Mouse (Mus musculus) heart, embryonic 10.5 days (tissue): Measurements from ENCODE around the gene Tnik. TPM values are rescaled to one million over a fixed set of nuclear protein-coding genes. Genes with fewer than 3 reads are reported as not detected.

ENCODE experiments used
- DNase-seq: peaks from one replicate; pipeline ENCODE4 v3.0.0-alpha.2; 2017; ENCODE audit warnings: low spot score
- H3K27ac ChIP-seq: fragments of 300-500 bp; sonication (generic); 2 replicates; pipeline ENCODE4 v1.5.1; 2016; ENCODE audit warnings: mild to moderate bottlenecking
- H3K27me3 ChIP-seq: fragments of 300-500 bp; sonication (generic); 2 replicates; pipeline ENCODE4 v1.6.1; 2016; ENCODE audit warnings: mild to moderate bottlenecking; ENCODE audit not compliant: poor library complexity, insufficient read depth, severe bottlenecking
- H3K36me3 ChIP-seq: fragments of 300-500 bp; sonication (generic); 2 replicates; pipeline ENCODE4 v1.6.1; 2016; ENCODE audit warnings: mild to moderate bottlenecking, moderate library complexity
- H3K4me1 ChIP-seq: fragments of 300-500 bp; sonication (generic); 2 replicates; pipeline ENCODE4 v1.6.1; 2016; ENCODE audit warnings: mild to moderate bottlenecking
- H3K4me3 ChIP-seq: fragments of 300-500 bp; sonication (generic); 2 replicates; pipeline ENCODE4 v1.5.1; 2016; ENCODE audit warnings: mild to moderate bottlenecking, moderate library complexity
- H3K9me3 ChIP-seq: fragments of 300-500 bp; sonication (generic); 2 replicates; pipeline ENCODE4 v1.6.1; 2016; ENCODE audit warnings: mild to moderate bottlenecking, moderate library complexity
- WGBS: fragments of 180-500 bp; shearing (Covaris S2); methylation state at CpG from one replicate; pipeline ENCODE4 v1.1.7; 2016; 5-methylcytosine and 5-hydroxymethylcytosine counted together
- polyA plus RNA-seq: library from polyadenylated mRNA; unstranded; fragments of >200 nt; fragmentation: Nextera tagmentation; extraction: Ambion mirVana; gene quantifications from 2 replicates; pipeline ENCODE4 v1.2.1, GENCODE M21; 2016

Tnik gene
- polyA plus RNA-seq, 1 experiment from 2014 or later = 5.9 TPM

DNA sequence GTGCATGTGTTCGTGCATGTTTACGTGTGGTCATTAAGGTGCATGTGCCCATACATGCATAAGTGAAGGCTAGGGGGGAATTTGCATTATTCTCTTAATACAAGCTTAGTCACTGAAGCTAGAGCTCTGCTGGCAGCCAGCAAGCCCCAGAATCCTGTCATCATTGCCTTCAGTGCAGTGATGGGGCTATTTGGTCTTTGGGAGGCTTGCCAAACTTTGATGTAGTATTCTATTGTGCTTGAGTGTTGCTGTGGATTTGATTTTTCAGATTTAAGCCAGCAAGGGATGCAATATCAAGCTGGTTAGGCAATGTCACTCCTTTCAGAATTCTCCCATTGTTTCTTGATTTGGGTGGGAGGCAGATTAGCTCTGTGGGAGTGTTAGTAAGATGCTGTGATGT lies 336.5 kb downstream of the Tnik start:
- H3K4me1 ChIP-seq = no peaks in the 10 kb centered on the region
- WGBS = 92% methylated on average over 2 of the region's 2 CpGs
- H3K9me3 ChIP-seq = no peaks in the 10 kb centered on the region
- no peak for DNase-seq
- no peaks in the 10 kb centered on the region for H3K27me3 ChIP-seq
- no peak overlapping the region for H3K4me3 ChIP-seq
- peaks cover 6% of the 10 kb centered on the region; the same call in 1 of the 2 replicates for H3K36me3 ChIP-seq
- H3K27ac ChIP-seq = no peak overlapping the region

DNA sequence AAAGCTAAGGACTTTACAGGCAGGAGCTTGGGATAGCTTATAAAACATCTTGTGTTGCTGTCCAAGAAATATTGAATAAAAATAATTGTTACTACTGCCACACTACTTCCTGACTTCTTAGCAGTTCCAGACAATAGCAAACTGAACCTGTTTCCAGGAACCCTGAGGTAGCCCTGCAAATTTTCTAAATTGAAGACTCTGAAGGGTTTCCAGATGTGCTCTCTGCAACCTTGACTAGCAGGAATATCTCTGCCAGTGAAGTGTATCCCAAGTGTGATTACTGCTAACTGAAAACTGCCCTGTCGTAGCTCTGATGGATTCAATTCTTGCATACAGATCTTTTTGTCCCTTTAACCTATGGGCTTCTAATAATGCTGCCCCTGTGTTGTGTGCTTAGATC lies 343.7 kb downstream of the Tnik start:
- H3K9me3 ChIP-seq = no peaks in the 10 kb centered on the region
- no peaks in the 10 kb centered on the region for H3K4me1 ChIP-seq
- H3K27ac ChIP-seq = no peak overlapping the region
- H3K27me3 ChIP-seq = no peaks in the 10 kb centered on the region
- WGBS = 58% methylated on average over 1 of the region's 1 CpGs
- no peak for DNase-seq
- H3K4me3 ChIP-seq = no peak overlapping the region
- H3K36me3 ChIP-seq = no peaks in the 10 kb centered on the region

- 84% methylated on average over 5 of the region's 5 CpGs for WGBS
- Histone ChIP-seq H3K4me1 (no peaks in the 10 kb centered on the region), H3K36me3 (no peaks in the 10 kb centered on the region)
These were observed 349.3 kb downstream of the Tnik start for GRCm38 (mm10) chr3:28612330-28612729.

DNA sequence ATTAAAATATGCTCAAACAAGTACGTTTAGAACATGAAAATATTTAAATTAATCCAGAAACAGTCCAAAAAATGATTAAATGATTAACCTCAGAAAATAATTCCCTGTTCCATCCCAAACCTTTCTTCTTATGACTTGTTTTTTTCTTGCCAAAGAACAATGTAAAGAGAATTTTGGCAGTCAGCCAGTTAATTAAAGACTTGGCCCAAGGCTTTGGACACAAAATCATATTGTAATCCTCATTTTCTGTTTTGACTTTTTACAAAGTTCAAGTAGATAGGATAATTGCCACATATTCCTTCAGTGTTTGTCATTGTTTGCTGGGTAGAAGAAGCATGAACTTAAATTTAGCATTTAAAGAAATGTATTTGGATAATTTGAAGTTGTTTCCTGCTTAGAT lies 353.4 kb downstream of the Tnik start:
- 77% methylated on average over 1 of the region's 1 CpGs for WGBS
- Histone ChIP-seq H3K4me1 (no peaks in the 10 kb centered on the region), H3K27me3 (no peaks in the 10 kb centered on the region), H3K36me3 (no peaks in the 10 kb centered on the region), H3K27ac (no peak overlapping the region), H3K9me3 (no peaks in the 10 kb centered on the region), H3K4me3 (no peak overlapping the region)
- no peak for DNase-seq

More at GRCm38 (mm10) chr3:28612330-28612729, 349.3 kb downstream of the Tnik start:
- Histone ChIP-seq H3K9me3 (no peaks in the 10 kb centered on the region), H3K27ac (no peak overlapping the region), H3K4me3 (no peak overlapping the region), H3K27me3 (no peaks in the 10 kb centered on the region)
- no peak for DNase-seq

DNA sequence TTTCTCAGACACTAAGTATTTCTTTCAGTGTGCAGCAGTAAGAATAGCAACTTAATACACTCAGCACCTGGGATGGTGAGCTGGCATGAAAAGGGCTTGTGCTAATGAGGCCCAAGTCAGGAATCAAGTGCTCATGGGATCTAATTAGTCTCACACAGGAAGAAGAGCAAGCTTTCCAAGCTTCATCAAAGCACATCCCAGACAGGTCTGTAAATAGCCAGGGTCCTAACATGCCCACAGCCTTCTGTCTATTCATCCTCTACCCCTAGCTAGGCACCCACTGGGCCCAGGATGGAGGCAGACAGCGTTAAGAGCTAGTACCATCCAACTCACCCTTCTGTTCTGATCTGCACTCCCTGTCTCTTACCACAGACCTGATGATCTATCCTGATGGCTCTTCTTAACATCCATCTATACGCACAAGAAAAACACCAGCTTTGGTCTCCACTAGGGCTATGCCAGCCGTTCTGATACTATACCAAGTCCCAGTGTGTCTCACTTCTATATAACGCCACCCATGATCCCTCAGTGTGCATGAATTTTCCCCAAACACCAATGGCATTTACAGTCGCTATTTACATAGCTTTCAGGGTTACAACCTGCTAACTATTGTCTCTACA lies 354.1 kb downstream of the Tnik start:
- no peak for DNase-seq
- no peak overlapping the region for H3K27ac ChIP-seq
- no peaks in the 10 kb centered on the region for H3K27me3 ChIP-seq
- 82% methylated on average over 5 of the region's 5 CpGs for WGBS
- no peak overlapping the region for H3K4me3 ChIP-seq
- no peaks in the 10 kb centered on the region for H3K4me1 ChIP-seq
- no peaks in the 10 kb centered on the region for H3K36me3 ChIP-seq
- H3K9me3 ChIP-seq = no peaks in the 10 kb centered on the region

DNA sequence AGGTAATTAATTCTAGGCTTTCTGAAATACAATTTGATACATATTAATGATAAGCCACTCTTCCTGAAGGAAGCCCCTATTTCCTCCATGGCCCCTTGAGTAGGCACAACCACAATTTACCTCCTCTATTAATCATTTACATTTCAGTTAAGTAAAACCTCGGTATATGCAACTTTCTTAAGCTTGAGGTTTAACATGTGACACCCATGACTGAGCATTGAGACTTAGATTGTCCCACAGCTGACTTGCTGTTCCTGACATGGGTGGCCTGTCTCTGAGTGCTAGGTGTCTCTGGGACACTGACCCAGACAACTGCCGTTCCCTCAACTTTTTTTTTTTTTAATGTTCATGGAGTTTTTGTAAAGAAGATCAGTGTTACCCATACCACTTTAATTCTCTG lies 358.8 kb downstream of the Tnik start:
- H3K36me3 ChIP-seq = no peaks in the 10 kb centered on the region
- H3K27me3 ChIP-seq = no peaks in the 10 kb centered on the region
- H3K9me3 ChIP-seq = no peaks in the 10 kb centered on the region
- H3K27ac ChIP-seq = no peak overlapping the region
- 84% methylated on average over 2 of the region's 2 CpGs for WGBS
- H3K4me3 ChIP-seq = no peak overlapping the region
- no peak for DNase-seq
- no peaks in the 10 kb centered on the region for H3K4me1 ChIP-seq

- DNase-seq = no peak
- no peaks in the 10 kb centered on the region for H3K9me3 ChIP-seq
- no peaks in the 10 kb centered on the region for H3K36me3 ChIP-seq
- H3K27ac ChIP-seq = no peak overlapping the region
- no peak overlapping the region for H3K4me3 ChIP-seq
- no peaks in the 10 kb centered on the region for H3K27me3 ChIP-seq
- WGBS = 88% methylated on average over 6 of the region's 6 CpGs
- H3K4me1 ChIP-seq = no peaks in the 10 kb centered on the region
These were observed 363.8 kb downstream of the Tnik start for GRCm38 (mm10) chr3:28626816-28627215.

- Histone ChIP-seq H3K27ac (no peak overlapping the region), H3K4me1 (no peaks in the 10 kb centered on the region; the same call in 1 of the 2 replicates), H3K36me3 (no peaks in the 10 kb centered on the region), H3K9me3 (no peaks in the 10 kb centered on the region), H3K27me3 (no peaks in the 10 kb centered on the region), H3K4me3 (no peak overlapping the region)
- 52% methylated on average over 4 of the region's 4 CpGs for WGBS
- DNase-seq = no peak
These were observed 373.8 kb downstream of the Tnik start for GRCm38 (mm10) chr3:28636778-28637177.

DNA sequence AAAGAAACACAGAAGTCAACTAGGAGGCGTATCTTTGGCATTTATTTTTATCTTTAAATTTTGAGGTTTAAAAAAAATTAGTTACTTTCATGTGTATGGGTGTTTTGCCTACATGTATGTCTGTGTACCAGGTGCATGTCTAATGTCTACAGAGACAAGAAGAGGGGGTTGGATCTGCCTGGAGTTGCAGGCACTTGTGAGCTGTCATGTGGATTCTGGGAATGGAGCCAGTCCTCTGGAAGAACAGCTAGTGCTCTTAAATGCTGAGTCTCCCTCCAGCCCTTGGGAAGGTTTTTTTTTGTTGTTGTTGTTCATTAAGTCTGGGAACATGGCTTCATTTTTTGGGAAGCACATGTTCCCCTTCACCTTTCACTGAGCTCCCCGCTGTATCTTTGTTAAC lies 375.9 kb downstream of the Tnik start:
- Histone ChIP-seq H3K4me3 (no peak overlapping the region), H3K9me3 (no peaks in the 10 kb centered on the region), H3K36me3 (no peaks in the 10 kb centered on the region), H3K4me1 (no peaks in the 10 kb centered on the region; the same call in 1 of the 2 replicates), H3K27ac (no peak overlapping the region), H3K27me3 (no peaks in the 10 kb centered on the region)
- DNase-seq = no peak
- 84% methylated on average over 2 of the region's 2 CpGs for whole genome bisulfite sequencing

DNA sequence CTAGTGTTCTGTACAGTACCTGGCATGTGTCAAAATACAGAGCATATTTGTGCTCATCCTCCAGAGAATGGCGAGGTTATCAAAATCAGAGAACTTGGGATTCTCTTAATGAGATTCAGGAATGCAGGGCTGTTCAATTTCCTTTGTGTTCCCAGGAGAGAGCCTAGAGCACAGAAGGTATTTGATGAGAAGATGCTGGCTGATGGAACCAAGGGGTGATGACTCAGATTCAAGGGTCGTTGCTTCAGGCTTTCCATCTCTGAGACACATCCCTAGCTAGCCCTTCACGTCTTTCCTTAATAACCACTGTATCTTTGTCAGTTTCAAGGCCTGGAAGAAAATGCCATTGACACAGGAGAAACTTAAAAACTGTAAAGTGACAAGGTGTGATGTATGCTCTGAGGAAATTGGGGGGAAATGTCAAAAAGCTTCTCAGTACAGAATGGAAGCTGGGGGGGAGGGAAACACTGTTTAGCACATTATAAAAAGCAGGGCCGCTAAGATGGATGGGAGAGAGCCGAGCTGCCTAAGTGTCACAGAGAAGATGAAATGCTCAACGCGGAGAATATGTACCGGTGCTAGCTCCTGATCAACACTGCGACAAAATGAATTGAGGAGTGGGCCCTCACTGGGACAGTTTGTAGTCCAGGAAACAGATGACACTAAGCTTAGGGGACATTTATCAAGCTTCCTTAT lies 380.4 kb downstream of the Tnik start:
- no peaks in the 10 kb centered on the region for H3K9me3 ChIP-seq
- 80% methylated on average over 9 of the region's 9 CpGs for WGBS
- H3K27me3 ChIP-seq = no peaks in the 10 kb centered on the region
- H3K27ac ChIP-seq = no peak overlapping the region
- DNase-seq = no peak
- no peaks in the 10 kb centered on the region for H3K4me1 ChIP-seq
- no peak overlapping the region for H3K4me3 ChIP-seq
- H3K36me3 ChIP-seq = no peaks in the 10 kb centered on the region

- WGBS = 69% methylated on average over 3 of the region's 3 CpGs
- Histone ChIP-seq H3K27me3 (no peaks in the 10 kb centered on the region), H3K9me3 (no peaks in the 10 kb centered on the region), H3K4me1 (no peaks in the 10 kb centered on the region), H3K27ac (no peak overlapping the region), H3K4me3 (no peak overlapping the region), H3K36me3 (no peaks in the 10 kb centered on the region)
- DNase-seq = no peak
These were observed 389.6 kb downstream of the Tnik start for GRCm38 (mm10) chr3:28652574-28652973.

- Histone ChIP-seq H3K4me3 (no peak overlapping the region), H3K27ac (no peak overlapping the region), H3K4me1 (no peaks in the 10 kb centered on the region), H3K27me3 (no peaks in the 10 kb centered on the region), H3K36me3 (no peaks in the 10 kb centered on the region), H3K9me3 (no peaks in the 10 kb centered on the region)
- no peak for DNase-seq
- 83% methylated on average over 3 of the region's 3 CpGs for WGBS
These were observed 390.0 kb downstream of the Tnik start for GRCm38 (mm10) chr3:28653043-28653442.

DNA sequence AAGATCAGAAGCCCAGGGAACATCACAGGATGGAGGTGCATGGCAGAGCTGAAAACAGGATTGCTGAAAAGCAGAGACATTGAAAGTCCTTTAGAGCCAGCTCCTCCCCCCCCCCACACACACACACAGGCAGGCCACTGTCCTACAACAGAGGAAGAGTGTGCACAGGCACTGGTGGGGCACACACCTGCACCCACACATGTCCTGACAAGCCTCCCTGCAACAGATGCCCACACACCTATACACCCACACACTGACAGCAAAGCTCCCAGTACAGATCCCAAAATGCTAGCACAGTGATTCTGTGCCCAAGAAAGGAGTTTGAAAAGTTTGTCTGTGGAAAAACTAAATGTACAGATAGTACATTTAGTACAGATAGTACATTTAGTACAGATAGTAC lies 391.7 kb downstream of the Tnik start:
- DNase-seq = no peak
- Histone ChIP-seq H3K36me3 (no peaks in the 10 kb centered on the region), H3K4me3 (no peak overlapping the region), H3K27ac (no peak overlapping the region), H3K9me3 (no peaks in the 10 kb centered on the region), H3K4me1 (no peaks in the 10 kb centered on the region), H3K27me3 (no peaks in the 10 kb centered on the region)

DNA sequence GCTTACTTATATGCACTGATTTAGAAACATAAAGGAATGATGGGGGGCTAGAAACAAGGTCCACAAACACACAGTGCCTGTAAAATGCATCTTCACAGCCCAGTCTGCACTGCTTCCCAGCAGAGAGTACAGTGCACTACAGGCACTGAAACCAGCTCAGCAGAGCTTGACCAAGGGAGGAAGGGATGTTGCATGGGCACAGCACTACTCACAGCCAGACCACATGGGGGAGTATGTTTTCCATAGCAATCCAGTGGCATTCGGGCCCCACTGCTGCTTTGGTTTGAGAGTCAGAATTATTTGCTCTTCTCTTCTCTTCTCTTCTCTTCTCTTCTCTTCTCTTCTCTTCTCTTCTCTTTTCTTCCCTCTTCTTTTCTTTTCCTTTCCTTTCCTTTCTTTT lies 395.3 kb downstream of the Tnik start:
- H3K9me3 ChIP-seq = no peaks in the 10 kb centered on the region
- no peak for DNase-seq
- H3K4me1 ChIP-seq = no peaks in the 10 kb centered on the region
- H3K36me3 ChIP-seq = no peaks in the 10 kb centered on the region
- H3K27ac ChIP-seq = no peak overlapping the region
- H3K27me3 ChIP-seq = no peaks in the 10 kb centered on the region
- 24% methylated on average over 1 of the region's 1 CpGs for WGBS
- H3K4me3 ChIP-seq = no peak overlapping the region
